Mouse (Mus musculus) E14TG2a.4 (cell line): ENCODE measurements at regions not wholly inside any gene's neighbourhood (a gene's known extent, or its start where the extent isn't known, plus 50 kb on each side); places are given as distances from the start of the nearest gene placed in this dataset.

Experiments used
- H3K27me3 ChIP-seq: 2 replicates; pipeline ENCODE4 v1.6.1; 2014; ENCODE audit warnings: low read length, control low read depth; ENCODE audit not compliant: insufficient read depth
- H3K36me3 ChIP-seq: 2 replicates; pipeline ENCODE4 v1.6.1; 2014; ENCODE audit warnings: low read length, control low read depth; ENCODE audit not compliant: insufficient read depth
- H3K4me1 ChIP-seq: replicated peaks from 2 replicates; pipeline ENCODE4 v1.6.1; 2014; ENCODE audit warnings: low read depth, low read length, control low read depth
- H3K4me3 ChIP-seq: replicated peaks from 2 replicates; pipeline ENCODE4 v1.5.1; 2014; ENCODE audit warnings: mild to moderate bottlenecking, low read length
- H3K9me3 ChIP-seq: 2 replicates; pipeline ENCODE4 v1.6.1; 2014; ENCODE audit warnings: low read length, control low read depth
- CTCF ChIP-seq: conservative IDR thresholded peaks from 2 replicates; pipeline ENCODE4 v1.5.1; 2014; ENCODE audit warnings: low read length
- NANOG ChIP-seq: IDR thresholded peaks from 2 replicates; pipeline ENCODE4 v1.6.1; 2014; ENCODE audit warnings: borderline replicate concordance, low read length, mixed read lengths
- POU5F1 ChIP-seq: IDR thresholded peaks from 2 replicates; pipeline ENCODE4 v1.6.1; 2014; ENCODE audit warnings: low read length, borderline replicate concordance

DNA sequence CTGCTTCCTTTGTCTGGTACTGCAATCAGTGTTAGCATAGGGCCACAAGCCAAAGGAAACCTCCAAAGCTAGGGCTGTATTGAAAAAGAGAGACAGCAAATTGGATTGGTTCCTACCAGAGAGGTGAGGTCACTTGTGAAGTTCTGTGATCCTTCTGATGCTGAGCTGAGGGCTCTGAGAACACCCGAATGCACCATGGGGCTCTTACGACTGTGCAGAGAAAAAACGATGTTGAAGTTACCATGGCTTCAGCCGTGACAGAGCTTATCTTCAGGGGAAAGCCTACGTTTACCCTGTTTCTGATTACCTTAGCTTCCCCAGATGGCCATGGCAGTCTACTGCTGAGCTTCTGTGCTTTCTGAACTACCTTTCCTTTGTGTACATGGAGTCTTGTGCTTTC is 53.9 kb upstream of the Fmo9 start:
- Histone ChIP-seq H3K27me3 (no peaks in the 10 kb centered on the region), H3K4me3 (no peak overlapping the region), H3K9me3 (no peaks in the 10 kb centered on the region), H3K4me1 (no peaks in the 10 kb centered on the region), H3K36me3 (no peaks in the 10 kb centered on the region)
- no peak for TF ChIP-seq POU5F1
- TF ChIP-seq NANOG = no peak
- no peak for TF ChIP-seq CTCF

DNA sequence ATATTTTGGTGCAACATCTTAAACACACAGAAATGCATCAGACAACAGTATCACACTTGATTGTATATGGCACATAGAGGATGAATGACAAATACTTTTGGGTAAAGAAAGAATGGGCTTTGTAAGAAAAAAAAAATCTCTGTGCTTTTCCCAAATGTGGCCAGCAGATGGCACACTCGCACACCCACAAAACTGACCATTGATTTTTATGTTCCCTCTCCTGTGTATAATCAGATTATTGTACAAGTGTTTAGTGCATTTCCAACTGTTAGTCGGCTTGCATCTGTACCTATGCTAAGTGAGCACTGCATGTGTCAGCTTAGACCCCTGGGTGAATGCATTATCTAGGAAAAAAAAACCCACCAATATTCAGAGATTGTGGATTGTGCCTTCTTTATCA is 56.4 kb upstream of the Fmo9 start:
- H3K9me3 ChIP-seq = no peaks in the 10 kb centered on the region
- no peaks in the 10 kb centered on the region for H3K36me3 ChIP-seq
- H3K27me3 ChIP-seq = no peaks in the 10 kb centered on the region
- no peak overlapping the region for H3K4me3 ChIP-seq
- H3K4me1 ChIP-seq = no peaks in the 10 kb centered on the region
- TF ChIP-seq NANOG (no peak), POU5F1 (no peak), CTCF (peak; percentile 67)

DNA sequence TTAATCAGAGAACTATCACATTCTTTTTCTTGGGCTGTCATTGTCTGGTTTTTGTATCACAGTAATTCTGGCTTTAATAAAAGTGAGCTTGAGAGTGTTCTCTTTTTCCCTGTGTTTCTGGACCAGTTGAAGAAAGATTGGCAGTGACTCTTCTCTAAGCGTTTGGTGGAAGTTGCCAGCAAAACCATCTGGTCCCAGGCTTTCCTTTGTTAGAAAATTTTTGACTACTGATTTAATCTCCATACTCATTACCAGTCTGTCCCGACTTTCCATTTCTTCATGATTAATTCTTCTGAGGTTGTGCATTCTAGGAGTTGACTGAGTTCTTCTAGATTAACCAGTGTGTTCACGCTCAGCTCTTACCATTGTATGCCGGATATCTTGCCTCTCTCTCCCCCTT is 68.6 kb upstream of the Fmo9 start:
- Histone ChIP-seq H3K4me1 (no peaks in the 10 kb centered on the region), H3K27me3 (no peaks in the 10 kb centered on the region), H3K36me3 (no peaks in the 10 kb centered on the region), H3K4me3 (no peak overlapping the region), H3K9me3 (no peaks in the 10 kb centered on the region)
- TF ChIP-seq POU5F1 = no peak
- TF ChIP-seq CTCF = no peak
- TF ChIP-seq NANOG = no peak

DNA sequence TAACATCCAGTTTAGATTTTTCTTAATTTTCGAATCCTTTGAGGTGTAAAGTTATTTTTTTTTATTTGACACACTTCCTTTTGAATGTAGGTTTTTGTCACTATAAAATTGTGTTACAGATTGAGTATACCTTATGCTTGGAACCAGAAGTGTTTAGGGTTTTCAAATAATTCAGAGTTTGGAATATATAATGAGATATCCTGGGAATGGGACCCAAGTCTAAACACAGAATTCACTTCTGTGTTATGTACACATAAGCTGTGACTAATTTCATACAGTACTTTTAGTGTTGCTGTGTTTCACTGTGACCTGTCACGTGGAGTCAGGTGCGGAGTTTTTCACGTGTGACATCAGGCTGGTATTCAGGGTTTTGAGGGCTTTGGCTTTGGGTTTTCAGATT is 69.1 kb upstream of the Fmo9 start:
- no peaks in the 10 kb centered on the region for H3K4me1 ChIP-seq
- no peaks in the 10 kb centered on the region for H3K36me3 ChIP-seq
- TF ChIP-seq CTCF (no peak), POU5F1 (no peak), NANOG (no peak)
- H3K27me3 ChIP-seq = no peaks in the 10 kb centered on the region
- H3K4me3 ChIP-seq = no peak overlapping the region
- no peaks in the 10 kb centered on the region for H3K9me3 ChIP-seq

DNA sequence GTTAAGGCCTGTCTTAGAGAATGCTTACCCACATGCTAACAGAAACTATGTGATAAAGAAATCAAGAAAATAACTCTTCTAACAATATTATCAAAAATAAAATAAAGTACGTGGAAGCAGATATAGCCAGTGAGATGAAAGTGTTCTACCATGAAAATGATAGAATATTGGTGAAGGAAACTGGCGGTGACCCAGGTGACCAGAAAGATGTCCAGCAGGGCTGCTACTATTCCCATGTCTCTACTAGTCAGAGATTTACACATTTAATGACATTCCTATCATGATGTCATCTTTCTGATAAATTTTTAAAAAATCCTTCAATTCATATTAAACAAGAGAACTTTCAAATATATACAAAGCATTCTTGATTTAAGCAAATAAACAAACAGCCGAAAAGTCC is 69.8 kb upstream of the Fmo9 start:
- H3K27me3 ChIP-seq = no peaks in the 10 kb centered on the region
- H3K4me3 ChIP-seq = no peak overlapping the region
- H3K36me3 ChIP-seq = no peaks in the 10 kb centered on the region
- H3K4me1 ChIP-seq = no peaks in the 10 kb centered on the region
- no peak for TF ChIP-seq CTCF
- no peaks in the 10 kb centered on the region for H3K9me3 ChIP-seq

DNA sequence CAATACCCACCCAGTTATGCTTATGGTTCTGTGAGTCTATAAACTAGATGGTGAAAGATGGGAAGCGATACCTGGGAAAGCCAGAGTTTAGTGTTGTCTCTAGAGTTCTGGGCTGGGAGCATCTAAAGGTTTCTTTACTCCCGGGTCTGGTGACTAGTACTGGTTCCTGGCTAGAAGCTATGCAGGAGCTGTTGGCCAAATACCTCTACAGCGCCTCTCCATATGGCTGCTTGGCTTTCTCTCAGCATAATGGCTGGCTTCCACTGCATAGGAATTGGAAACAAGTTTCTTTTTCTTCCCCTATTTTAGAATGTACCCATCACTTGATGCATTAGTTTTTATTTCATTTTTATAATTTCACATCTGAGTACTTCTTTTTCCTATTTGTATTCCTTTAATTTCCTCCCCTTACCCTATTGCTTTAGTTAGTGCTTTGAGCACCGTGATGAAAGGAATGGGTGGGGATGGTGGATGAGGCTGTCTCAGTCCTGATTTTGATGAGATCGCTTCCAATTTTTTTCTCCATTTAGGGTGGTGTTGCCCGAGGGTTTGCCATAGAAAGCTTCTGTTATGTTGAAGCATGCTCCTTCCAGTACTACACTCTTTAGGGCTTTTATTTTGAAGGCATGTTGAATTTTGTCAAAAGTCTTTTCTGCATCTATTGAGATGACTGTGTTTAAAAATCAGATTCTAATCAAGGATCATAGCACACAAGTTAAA is 71.5 kb upstream of the Fmo9 start:
- no peak for TF ChIP-seq POU5F1
- TF ChIP-seq NANOG = no peak
- Histone ChIP-seq H3K36me3 (no peaks in the 10 kb centered on the region), H3K4me3 (no peak overlapping the region), H3K4me1 (no peaks in the 10 kb centered on the region), H3K9me3 (peaks cover 13% of the 10 kb centered on the region), H3K27me3 (no peaks in the 10 kb centered on the region)

DNA sequence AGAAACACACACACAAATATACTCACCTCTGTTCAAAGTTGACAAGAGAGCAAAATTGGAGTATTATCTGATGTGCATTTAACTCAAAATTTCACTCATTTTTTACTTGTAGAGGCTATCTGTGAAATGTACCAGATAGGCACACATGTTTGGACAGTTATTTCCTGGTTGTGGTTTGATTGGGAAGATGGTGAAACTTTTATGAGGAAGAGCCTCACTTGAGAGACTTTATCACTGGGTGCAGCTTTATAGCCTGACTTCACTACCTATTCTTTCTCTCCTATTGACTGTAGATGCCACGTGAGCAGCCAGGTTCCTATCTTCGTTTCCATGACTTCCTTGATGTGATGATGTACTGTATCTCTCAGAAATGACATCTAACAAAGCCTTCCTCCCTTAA is 77.3 kb upstream of the Fmo9 start:
- no peaks in the 10 kb centered on the region for H3K4me1 ChIP-seq
- H3K36me3 ChIP-seq = no peaks in the 10 kb centered on the region
- no peak for TF ChIP-seq POU5F1
- TF ChIP-seq CTCF = no peak
- TF ChIP-seq NANOG = no peak
- no peaks in the 10 kb centered on the region for H3K27me3 ChIP-seq
- H3K9me3 ChIP-seq = peaks cover 62% of the 10 kb centered on the region
- no peak overlapping the region for H3K4me3 ChIP-seq

DNA sequence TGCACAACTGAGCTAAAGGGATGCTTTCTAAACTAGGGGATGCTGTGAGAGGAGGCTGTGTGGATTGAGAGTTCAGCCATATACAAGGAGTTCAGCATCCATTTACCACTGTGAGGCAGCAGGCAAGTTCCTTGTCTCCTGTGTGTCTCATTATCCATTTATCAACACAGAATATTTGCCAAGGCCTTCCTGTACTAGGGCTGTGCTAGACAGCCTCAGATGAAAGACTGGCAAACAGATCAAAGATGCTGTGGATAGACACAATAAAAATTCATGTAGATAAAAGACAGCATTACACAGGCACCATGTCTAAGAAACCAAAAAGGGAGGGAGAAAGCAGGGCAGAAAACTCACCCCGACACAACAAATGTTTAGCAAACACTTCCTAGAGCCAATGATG is 91.5 kb upstream of the Fmo9 start:
- Histone ChIP-seq H3K27me3 (no peaks in the 10 kb centered on the region), H3K4me1 (no peaks in the 10 kb centered on the region), H3K9me3 (peaks cover 63% of the 10 kb centered on the region), H3K36me3 (no peaks in the 10 kb centered on the region), H3K4me3 (no peak overlapping the region)
- TF ChIP-seq NANOG = no peak

DNA sequence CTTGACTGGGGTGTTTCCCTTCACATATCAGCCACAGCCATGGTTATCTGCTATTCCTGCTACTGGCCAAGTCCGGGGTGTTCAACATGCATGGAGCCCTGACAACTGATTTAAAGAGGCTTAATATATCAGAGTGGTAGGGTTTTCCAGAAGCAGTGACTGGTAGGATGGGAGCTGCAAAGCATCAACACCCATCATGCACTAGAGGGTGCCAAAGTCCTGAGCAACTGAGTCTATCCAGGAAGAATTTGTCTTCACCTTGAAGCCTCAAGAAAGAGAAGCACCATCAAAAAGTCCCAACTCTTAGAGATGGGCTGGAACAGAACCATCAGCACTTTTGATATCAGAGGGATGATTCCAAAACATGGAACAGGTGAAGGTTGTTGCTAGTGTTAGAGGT is 100.5 kb upstream of the Fmo9 start:
- H3K9me3 ChIP-seq = 0 out of 2 replicates have a peak, but pooled peaks cover 3% of the 10 kb centered on the region
- no peaks in the 10 kb centered on the region for H3K27me3 ChIP-seq
- no peaks in the 10 kb centered on the region for H3K36me3 ChIP-seq
- H3K4me3 ChIP-seq = no peak overlapping the region
- H3K4me1 ChIP-seq = no peaks in the 10 kb centered on the region
- TF ChIP-seq POU5F1 (no peak), CTCF (0 out of 2 replicates have a peak, but pooled peaks have one; percentile 3)

DNA sequence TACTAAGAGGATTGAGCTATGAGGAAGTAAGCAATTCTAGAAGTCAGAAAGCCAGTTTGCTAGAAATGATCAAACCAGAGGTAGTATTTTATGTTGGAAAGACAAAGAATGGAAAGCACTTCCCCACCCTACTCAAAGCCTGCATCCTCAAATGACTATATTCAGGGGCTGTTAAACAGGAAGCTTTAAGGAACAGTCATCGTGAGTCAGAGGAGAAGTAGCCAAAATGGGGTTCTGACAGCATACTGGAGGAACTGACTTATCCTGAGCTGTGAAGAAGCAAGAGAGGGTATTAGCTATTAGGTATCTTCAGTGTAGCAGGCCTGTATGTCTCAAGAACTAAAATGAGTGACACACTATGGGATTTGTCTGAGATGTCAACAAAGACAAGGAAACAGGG is 106.3 kb upstream of the Fmo9 start:
- Histone ChIP-seq H3K36me3 (no peaks in the 10 kb centered on the region), H3K4me3 (no peak overlapping the region), H3K4me1 (no peaks in the 10 kb centered on the region), H3K27me3 (no peaks in the 10 kb centered on the region), H3K9me3 (no peaks in the 10 kb centered on the region)
- TF ChIP-seq POU5F1 = no peak
- no peak for TF ChIP-seq CTCF
- no peak for TF ChIP-seq NANOG
